Mouse (Mus musculus) small intestine, adult 2 months (tissue): Measurements from ENCODE around the gene Mpp2.

ENCODE experiments used
- CTCF ChIP-seq: fragments of 200-500 bp; IDR thresholded peaks from 2 replicates; pipeline ENCODE4 v1.5.1; 2012; ENCODE audit warnings: low read depth, mild to moderate bottlenecking, control low read depth, inconsistent platforms, low read length, moderate library complexity, mixed read lengths; ENCODE audit not compliant: insufficient replicate concordance, insufficient read length; ENCODE audit errors: extremely low read depth
- POLR2A ChIP-seq: fragments of 200-500 bp; IDR thresholded peaks from 2 replicates; pipeline ENCODE4 v1.6.1; 2012; ENCODE audit warnings: low read depth, mild to moderate bottlenecking, control low read depth, inconsistent platforms, low read length, moderate library complexity

GRCm38 (mm10) chr11:102027361-102028017 lies 60.8 kb downstream of the Mpp2 start:
- no peak for TF ChIP-seq POLR2A
- no peak for TF ChIP-seq CTCF
